Mouse (Mus musculus) thymus, adult 2 months (tissue): ENCODE measurements at regions not wholly inside any gene's neighbourhood (a gene's known extent, or its start where the extent isn't known, plus 50 kb on each side); places are given as distances from the start of the nearest gene placed in this dataset.

Source experiments
- DNase-seq: peaks from one replicate; pipeline ENCODE4 v3.0.0; 2021
- H3K27ac ChIP-seq: fragments of 200-500 bp; 2 replicates; pipeline ENCODE4 v1.5.1; 2012; ENCODE audit warnings: low read length, control low read depth; ENCODE audit not compliant: control insufficient read depth, insufficient read depth
- H3K27me3 ChIP-seq: fragments of 200-500 bp; 2 replicates; pipeline ENCODE4 v1.6.1; 2012; ENCODE audit warnings: mild to moderate bottlenecking, low read length, moderate library complexity, mixed read lengths; ENCODE audit not compliant: control insufficient read depth, insufficient read depth
- H3K36me3 ChIP-seq: fragments of 200-500 bp; 2 replicates; pipeline ENCODE4 v1.6.1; 2012; ENCODE audit warnings: mild to moderate bottlenecking, low read length, moderate library complexity; ENCODE audit not compliant: control insufficient read depth, insufficient read depth
- H3K4me1 ChIP-seq: fragments of 200-500 bp; replicated peaks from 2 replicates; pipeline ENCODE4 v1.6.1; 2012; ENCODE audit warnings: low read length; ENCODE audit not compliant: control insufficient read depth, insufficient read depth
- H3K4me3 ChIP-seq: fragments of 200-500 bp; 2 replicates; pipeline ENCODE4 v1.5.1; 2012; ENCODE audit warnings: mild to moderate bottlenecking, low read length, control low read depth, moderate library complexity; ENCODE audit not compliant: control insufficient read depth, insufficient read depth
- CTCF ChIP-seq: fragments of 200-500 bp; IDR thresholded peaks from 2 replicates; pipeline ENCODE4 v1.5.1; 2012; ENCODE audit warnings: mild to moderate bottlenecking, control low read depth, low read length, moderate library complexity, borderline replicate concordance; ENCODE audit not compliant: control insufficient read depth, poor library complexity, insufficient read depth; ENCODE audit errors: extremely low read depth
- POLR2A ChIP-seq: fragments of 200-500 bp; IDR thresholded peaks from 2 replicates; pipeline ENCODE4 v1.6.1; 2012; ENCODE audit warnings: mild to moderate bottlenecking, low read length, control low read depth, moderate library complexity; ENCODE audit not compliant: control insufficient read depth, poor library complexity, insufficient read depth; ENCODE audit errors: extremely low read depth
- WGBS: fragments of 180-500 bp; shearing (Covaris S2); methylation state at CpG from one replicate; pipeline ENCODE4 v1.1.7; 2018; 5-methylcytosine and 5-hydroxymethylcytosine counted together

DNA sequence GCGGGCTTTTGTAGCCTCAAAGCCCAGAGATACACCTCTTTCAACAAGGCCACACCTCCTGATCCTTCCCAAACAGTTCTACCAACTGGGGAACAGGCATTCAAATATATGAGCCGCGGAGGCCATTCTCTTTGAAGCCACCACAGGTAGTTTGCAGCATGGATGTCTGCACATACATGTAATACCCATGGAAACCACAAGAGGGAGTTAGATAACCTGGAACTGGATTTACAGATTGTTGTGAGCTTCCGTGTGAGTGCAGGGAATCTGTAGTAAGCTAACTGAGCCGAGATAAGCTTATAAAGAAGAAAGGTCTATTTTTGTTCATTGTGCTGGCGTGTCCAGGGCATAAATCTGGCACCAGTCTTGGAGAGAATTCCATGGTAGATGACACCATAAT is 149.0 kb downstream of the Zfp281 start:
- TF ChIP-seq CTCF: no peak
- no peak for TF ChIP-seq POLR2A
- WGBS: 94% methylated on average over 6 of the region's 6 CpGs
- H3K4me1 ChIP-seq: 0 out of 2 replicates have a peak, but pooled peaks cover 4% of the 10 kb centered on the region
- H3K27ac ChIP-seq: no peak overlapping the region
- H3K4me3 ChIP-seq: no peak overlapping the region
- DNase-seq: no peak
- H3K36me3 ChIP-seq: no peaks in the 10 kb centered on the region
- H3K27me3 ChIP-seq: no peaks in the 10 kb centered on the region

DNA sequence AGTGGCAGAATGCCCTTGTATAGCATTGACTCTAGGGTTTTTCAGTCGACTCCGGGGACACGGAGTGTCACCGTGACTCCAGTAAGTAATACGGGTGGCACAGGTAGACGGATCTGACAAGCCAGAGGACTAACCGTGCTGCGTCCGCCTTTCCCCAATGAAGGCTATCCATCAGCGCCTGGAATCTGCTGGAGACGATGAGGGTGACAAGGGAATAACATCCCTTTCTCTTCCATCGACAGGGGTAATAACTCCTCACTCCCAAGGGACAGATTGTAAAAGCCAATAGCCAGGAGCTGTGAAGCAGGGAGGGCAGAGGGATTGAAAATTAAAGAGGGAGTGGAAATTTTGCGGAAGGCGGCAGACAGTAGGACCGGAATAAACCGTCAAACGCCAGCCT is 151.5 kb downstream of the Zfp281 start:
- 91% methylated on average over 17 of the region's 17 CpGs for WGBS
- no peaks in the 10 kb centered on the region for H3K36me3 ChIP-seq
- no peak for DNase-seq
- H3K4me1 ChIP-seq: no peaks in the 10 kb centered on the region
- no peak overlapping the region for H3K4me3 ChIP-seq
- no peak overlapping the region for H3K27ac ChIP-seq
- TF ChIP-seq CTCF (no peak), POLR2A (no peak)
- no peaks in the 10 kb centered on the region for H3K27me3 ChIP-seq

DNA sequence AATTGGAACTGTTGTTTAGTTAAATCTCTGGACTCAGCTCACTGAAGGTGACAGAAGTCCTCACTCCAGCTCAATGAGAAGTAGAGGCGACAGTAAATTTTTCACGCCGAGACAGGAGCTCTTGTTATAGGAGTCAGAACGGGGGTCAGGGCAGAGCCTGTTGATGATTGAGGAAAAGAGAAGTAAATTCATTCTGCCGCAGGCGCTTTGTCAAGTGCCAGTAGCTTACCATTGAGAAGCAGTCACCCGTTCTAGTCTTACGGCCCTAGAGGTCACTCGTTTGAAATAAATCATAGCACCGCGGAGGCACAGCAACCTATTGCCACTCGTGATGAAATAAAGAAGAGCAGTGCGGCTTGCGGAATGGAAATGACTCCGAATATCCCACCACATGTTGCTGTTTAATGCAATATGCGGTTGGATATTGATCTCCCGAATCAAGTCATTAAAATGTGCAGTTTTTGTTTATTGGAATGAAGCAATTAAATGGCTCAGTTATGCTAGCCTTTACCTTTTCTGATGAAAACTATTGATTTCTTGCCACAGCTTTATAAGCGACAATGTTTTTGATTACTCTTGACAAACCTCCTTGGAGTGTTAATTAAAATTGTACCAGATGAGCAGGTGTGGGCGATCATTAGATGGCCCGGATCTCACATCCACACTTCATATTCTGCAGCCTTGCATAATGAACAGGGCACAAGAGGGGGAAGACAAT is 152.7 kb downstream of the Zfp281 start:
- Histone ChIP-seq H3K27ac (no peak overlapping the region), H3K4me3 (no peak overlapping the region), H3K4me1 (no peaks in the 10 kb centered on the region), H3K36me3 (no peaks in the 10 kb centered on the region), H3K27me3 (no peaks in the 10 kb centered on the region)
- 67% methylated on average over 20 of the region's 20 CpGs for WGBS
- TF ChIP-seq POLR2A (no peak), CTCF (no peak)
- no peak for DNase-seq

DNA sequence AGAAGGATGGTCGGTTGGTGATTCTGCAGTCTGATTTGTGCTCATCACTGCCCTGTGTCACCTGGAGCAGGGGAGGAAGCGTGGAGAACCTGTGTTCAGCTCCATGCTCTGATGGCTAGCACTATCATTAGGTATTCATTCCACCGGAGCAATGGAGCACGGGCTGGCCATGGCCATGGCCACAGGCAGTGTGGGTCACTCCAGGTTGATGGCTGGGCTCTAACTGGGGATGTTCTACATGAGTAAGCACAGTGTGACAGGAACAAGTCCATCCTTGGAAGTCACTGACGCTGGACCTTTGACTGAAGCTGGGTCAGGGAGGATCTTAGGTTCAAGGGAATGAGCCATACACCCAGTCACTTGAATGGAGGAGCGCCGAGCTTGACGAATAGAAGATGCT is 154.7 kb downstream of the Zfp281 start:
- Histone ChIP-seq H3K27ac (no peak overlapping the region), H3K27me3 (no peaks in the 10 kb centered on the region), H3K36me3 (no peaks in the 10 kb centered on the region), H3K4me1 (no peaks in the 10 kb centered on the region), H3K4me3 (no peak overlapping the region)
- no peak for DNase-seq
- WGBS: 92% methylated on average over 8 of the region's 8 CpGs
- no peak for TF ChIP-seq CTCF
- TF ChIP-seq POLR2A: no peak

DNA sequence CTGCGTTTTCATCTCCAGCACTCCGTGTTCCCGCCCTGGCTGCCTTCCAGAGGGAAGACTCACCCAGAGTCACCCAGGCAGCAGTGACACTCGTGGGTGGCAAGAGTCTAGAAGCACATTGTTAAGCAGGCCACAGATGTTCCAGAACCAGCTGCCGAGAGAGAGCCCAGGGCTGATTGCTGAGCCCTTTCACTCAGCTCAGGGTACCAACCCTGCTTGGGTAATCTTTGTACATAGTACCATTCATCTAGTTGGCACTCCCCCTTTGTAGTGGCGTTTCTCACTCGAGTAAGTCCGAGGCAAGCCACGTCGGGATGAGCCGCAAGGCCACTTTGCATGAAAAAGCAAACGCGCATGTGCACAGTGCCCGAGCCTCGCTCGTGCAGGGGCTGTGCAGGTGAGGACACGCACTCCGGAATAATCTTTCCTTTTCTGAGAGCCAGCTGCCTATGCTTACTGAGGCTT is 156.9 kb downstream of the Zfp281 start:
- no peak for DNase-seq
- no peak overlapping the region for H3K27ac ChIP-seq
- no peaks in the 10 kb centered on the region for H3K36me3 ChIP-seq
- no peaks in the 10 kb centered on the region for H3K27me3 ChIP-seq
- 78% methylated on average over 18 of the region's 18 CpGs for WGBS
- TF ChIP-seq POLR2A (no peak), CTCF (no peak)
- no peak overlapping the region for H3K4me3 ChIP-seq
- H3K4me1 ChIP-seq: no peaks in the 10 kb centered on the region

DNA sequence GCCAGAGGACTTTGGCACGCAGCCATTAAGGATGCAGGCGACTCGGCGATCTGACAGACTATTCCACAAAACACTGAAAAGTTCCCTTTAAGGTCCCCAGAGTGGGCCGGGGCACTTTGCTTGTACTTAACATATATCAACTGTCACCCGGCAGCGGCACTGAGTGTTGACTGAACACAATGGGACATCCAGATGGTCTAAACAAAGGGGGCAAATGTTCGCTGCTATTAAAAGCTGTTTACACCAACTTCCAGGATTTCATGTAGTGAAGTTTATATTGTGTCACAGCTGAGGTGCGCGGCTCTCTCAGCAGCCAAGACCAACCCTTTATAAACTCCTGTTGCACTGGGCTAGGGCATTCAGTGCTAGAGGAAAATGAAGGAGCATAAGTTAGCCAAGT is 157.6 kb downstream of the Zfp281 start:
- Histone ChIP-seq H3K4me1 (no peaks in the 10 kb centered on the region), H3K4me3 (no peak overlapping the region), H3K36me3 (no peaks in the 10 kb centered on the region), H3K27me3 (no peaks in the 10 kb centered on the region), H3K27ac (no peak overlapping the region)
- no peak for DNase-seq
- 79% methylated on average over 10 of the region's 10 CpGs for WGBS
- TF ChIP-seq CTCF (no peak), POLR2A (no peak)
